Mouse (Mus musculus) liver, embryonic 12.5 days (tissue): ENCODE measurements at regions not wholly inside any gene's neighbourhood (a gene's known extent, or its start where the extent isn't known, plus 50 kb on each side); places are given as distances from the start of the nearest gene placed in this dataset.

ENCODE experiments used
- ATAC-seq: fragments of 200-750 bp; cut with Nextera tagmentation; 2 replicates; pipeline ENCODE4 v1.8.0; 2017; ENCODE audit warnings: moderate number of reproducible peaks, mild to moderate bottlenecking, moderate library complexity
- H3K27ac ChIP-seq: fragments of 300-500 bp; sonication (generic); 2 replicates; pipeline ENCODE4 v1.5.1; 2016; ENCODE audit warnings: mild to moderate bottlenecking
- H3K27me3 ChIP-seq: fragments of 300-500 bp; sonication (generic); replicated peaks from 2 replicates; pipeline ENCODE4 v1.6.1; 2016; ENCODE audit warnings: mild to moderate bottlenecking, moderate library complexity
- H3K36me3 ChIP-seq: fragments of 300-500 bp; sonication (generic); 2 replicates; pipeline ENCODE4 v1.6.1; 2016; ENCODE audit warnings: mild to moderate bottlenecking, moderate library complexity
- H3K4me1 ChIP-seq: fragments of 300-500 bp; sonication (generic); 2 replicates; pipeline ENCODE4 v1.6.1; 2016
- H3K4me2 ChIP-seq: fragments of 300-500 bp; sonication (generic); 2 replicates; pipeline ENCODE4 v1.6.1; 2016; ENCODE audit warnings: mild to moderate bottlenecking, moderate library complexity
- H3K4me3 ChIP-seq: fragments of 300-500 bp; sonication (generic); 2 replicates; pipeline ENCODE4 v1.5.1; 2016; ENCODE audit warnings: mild to moderate bottlenecking, moderate library complexity
- H3K9ac ChIP-seq: fragments of 300-500 bp; sonication (generic); 2 replicates; pipeline ENCODE4 v1.6.1; 2016; ENCODE audit warnings: mild to moderate bottlenecking, moderate library complexity
- H3K9me3 ChIP-seq: fragments of 300-500 bp; sonication (generic); replicated peaks from 2 replicates; pipeline ENCODE4 v1.6.1; 2016; ENCODE audit warnings: mild to moderate bottlenecking, moderate library complexity
- WGBS: fragments of 180-500 bp; shearing (Covaris S2); methylation state at CpG from one replicate; pipeline ENCODE4 v1.1.7; 2016; ENCODE audit not compliant: insufficient replicate concordance; 5-methylcytosine and 5-hydroxymethylcytosine counted together

GRCm38 (mm10) chr2:174021538-174021937, 54.6 kb upstream of the Stx16 start:
- H3K4me3 ChIP-seq: no peak overlapping the region
- no peak for ATAC-seq
- no peak overlapping the region for H3K27ac ChIP-seq
- no peaks in the 10 kb centered on the region for H3K27me3 ChIP-seq
- H3K4me1 ChIP-seq: 0 out of 2 replicates have a peak, but pooled peaks cover 8% of the 10 kb centered on the region
- H3K4me2 ChIP-seq: no peak overlapping the region
- 74% methylated on average over 3 of the region's 3 CpGs for WGBS
- H3K9me3 ChIP-seq: no peaks in the 10 kb centered on the region
- H3K9ac ChIP-seq: no peak overlapping the region
- H3K36me3 ChIP-seq: no peaks in the 10 kb centered on the region

GRCm38 (mm10) chr2:174022292-174022691, 53.8 kb upstream of the Stx16 start:
- Histone ChIP-seq H3K27ac (no peak overlapping the region), H3K27me3 (no peaks in the 10 kb centered on the region)
- ATAC-seq: no peak

GRCm38 (mm10) chr2:174025181-174025870, 50.8 kb upstream of the Stx16 start:
- no peaks in the 10 kb centered on the region for H3K27me3 ChIP-seq
- H3K27ac ChIP-seq: no peak overlapping the region
- H3K36me3 ChIP-seq: no peaks in the 10 kb centered on the region
- no peaks in the 10 kb centered on the region for H3K9me3 ChIP-seq
- H3K4me1 ChIP-seq: 0 out of 2 replicates have a peak, but pooled peaks cover 5% of the 10 kb centered on the region
- no peak overlapping the region for H3K4me2 ChIP-seq
- no peak for ATAC-seq
- H3K9ac ChIP-seq: no peak overlapping the region
- H3K4me3 ChIP-seq: no peak overlapping the region
- WGBS: 69% methylated on average over 11 of the region's 11 CpGs

More at GRCm38 (mm10) chr2:174022292-174022691, 53.8 kb upstream of the Stx16 start:
- H3K4me1 ChIP-seq: 0 out of 2 replicates have a peak, but pooled peaks cover 8% of the 10 kb centered on the region
- no peaks in the 10 kb centered on the region for H3K9me3 ChIP-seq
- no peak overlapping the region for H3K9ac ChIP-seq
- H3K4me2 ChIP-seq: no peak overlapping the region
- WGBS: 73% methylated on average over 4 of the region's 4 CpGs
- no peaks in the 10 kb centered on the region for H3K36me3 ChIP-seq
- no peak overlapping the region for H3K4me3 ChIP-seq
